Comparison of ENCODE assay signal across 14 mouse cellular contexts in the genomic region with DNA sequence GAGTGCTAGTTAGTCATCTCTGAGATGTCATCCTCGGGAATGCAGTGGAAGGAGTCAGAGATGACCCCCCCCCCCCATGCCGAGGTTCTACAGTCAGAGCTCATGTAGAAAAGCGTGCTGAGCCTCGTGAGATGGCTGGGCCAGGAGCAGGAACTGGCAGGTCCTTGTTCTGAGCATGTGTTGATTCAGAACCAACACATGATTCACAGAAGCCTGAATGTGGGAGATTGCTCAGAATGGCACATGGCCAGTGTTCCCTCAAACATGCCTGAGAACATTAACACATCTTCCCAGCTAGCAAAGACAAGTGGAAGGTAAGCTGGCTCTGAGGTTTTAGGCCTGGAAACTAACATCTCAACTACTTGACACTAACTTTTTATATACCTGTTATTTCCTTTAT. TPM values are rescaled to one million over a fixed set of nuclear protein-coding genes. Genes with fewer than 3 reads are reported as not detected.
DNase-seq lines count a peak whose midpoint lies in the region.
"Had no signal": no experiment of that assay in that cellular context is flagged by ENCODE, and none has a peak within 500 bp of the region (broad histone marks: within the 10 kb centered on the region; RNA-seq: fewer than 3 reads in every experiment).

No protein-coding gene starts in this region.

- DNase-seq in adrenal gland, postnatal 25 days: peak; percentile 8
- DNase-seq in adrenal gland, adult (ENCODE audit: inconsistent age in 2 of 2, low spot score in 1 of 2): no peak
- peak; percentile 52 for DNase-seq in right cerebral cortex, adult 18-20 months
- DNase-seq in right cerebral cortex, postnatal 4 days: no peak
- peak; percentile 38 to 42 for DNase-seq in right cerebral cortex, postnatal 10 days (ENCODE audit: low spot score in 2 of 2)
- no peak for DNase-seq in ovary, postnatal 10 days (ENCODE audit: low spot score)
- no peak for DNase-seq in c-Kit-positive CD71-positive TER-119-positive erythroid progenitor cells, embryonic 14.5 days (ENCODE audit: low spot score)
- DNase-seq: B cell, adult 2 months; cerebellum, adult 18-20 months; gastrocnemius, adult 2 months; heart, adult 18-20 months; kidney, adult 9 months; kidney, postnatal 36 days; thymus, postnatal 14 days had no signal

RNA-seq across cellular contexts. Expression of a gene that starts 18.5 kb away (rescaled TPM):
- not detected in 2 replicates for total RNA-seq in adrenal gland, postnatal 25 days (2021)
- total RNA-seq: gastrocnemius, adult 2 months had no signal

RNA-seq across cellular contexts. Expression of a gene that starts 21.1 kb away (rescaled TPM):
- total RNA-seq in adrenal gland, postnatal 25 days (2021): 104 TPM in 2 replicates

Comparison
In these comparisons a context has a peak if more than half of its experiments do, and no peak if none do; other contexts are left out.
1. DNase-seq: peak in adrenal gland, postnatal 25 days (single experiment), right cerebral cortex, adult 18-20 months (single experiment) and right cerebral cortex, postnatal 10 days (2 of 2); none in adrenal gland, adult (0 of 2), right cerebral cortex, postnatal 4 days (single experiment), ovary, postnatal 10 days (single experiment) and c-Kit-positive CD71-positive TER-119-positive erythroid progenitor cells, embryonic 14.5 days (single experiment).